Mouse (Mus musculus): ENCODE results near the gene P2rx4.

- no peak for TF ChIP-seq CTCF (IDR thresholded peaks at IDR 0.05; ENCODE audit: control insufficient read depth, insufficient read depth, insufficient replicate concordance, low read depth, low read length)
- no peak for TF ChIP-seq POLR2A (IDR thresholded peaks at IDR 0.05; ENCODE audit: control insufficient read depth, low read depth, low read length)
Observed at GRCm38 (mm10) chr5:122735853-122736252, 28.5 kb downstream of the P2rx4 start.
